Mouse (Mus musculus): Measurements from ENCODE around the gene Tmem39a.

The Tmem39a gene

DNA sequence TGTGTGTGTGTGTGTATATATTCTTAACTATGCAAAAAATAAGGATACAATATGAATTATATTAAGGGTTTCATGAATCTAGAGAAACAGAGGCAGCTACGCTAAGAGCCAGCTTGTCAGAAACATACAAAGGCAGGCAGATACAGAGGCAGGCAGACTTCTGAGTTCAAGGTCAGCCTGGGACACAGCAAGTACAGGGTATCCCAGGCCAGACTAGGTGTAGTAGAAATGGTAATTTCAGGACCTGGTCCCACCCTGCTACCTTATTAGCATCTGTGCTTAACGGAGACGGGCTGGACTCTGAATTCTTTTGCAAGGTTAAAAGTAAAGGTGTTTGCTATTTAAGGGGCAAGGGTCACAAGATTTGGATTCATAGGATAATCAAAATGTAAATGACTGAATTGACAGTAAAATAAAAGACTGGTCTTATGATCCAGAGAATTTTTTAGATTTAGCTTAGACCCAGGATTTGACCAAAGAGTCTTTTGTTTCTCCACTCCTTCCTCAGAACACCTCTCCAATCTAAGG is at the start of gene Tmem39a:
Gene Tmem39a, plus strand, starts transcription at position 478 of the 528 bp plus-strand sequence.
- no peak for DNase-seq

DNA sequence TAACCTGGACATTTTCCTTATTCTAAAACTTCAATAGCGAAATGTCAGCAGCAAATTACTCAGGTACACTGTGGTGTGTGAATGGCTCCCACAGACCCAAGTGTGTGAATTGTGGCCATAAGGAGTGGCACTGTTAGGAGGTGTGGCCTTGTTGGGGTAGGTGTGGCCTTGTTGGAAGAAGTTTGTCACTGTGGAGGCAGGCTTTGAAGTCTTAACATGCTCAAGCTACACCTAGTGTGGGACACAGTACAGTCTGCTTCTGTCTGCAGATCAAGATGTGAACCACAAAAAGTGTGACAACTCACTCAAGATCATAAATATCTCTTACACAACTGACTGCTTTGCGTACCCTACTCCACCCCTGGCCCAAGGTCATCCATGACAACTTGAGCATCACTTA is 47.7 kb upstream of the Tmem39a start:
- DNase-seq, result no peak

DNA sequence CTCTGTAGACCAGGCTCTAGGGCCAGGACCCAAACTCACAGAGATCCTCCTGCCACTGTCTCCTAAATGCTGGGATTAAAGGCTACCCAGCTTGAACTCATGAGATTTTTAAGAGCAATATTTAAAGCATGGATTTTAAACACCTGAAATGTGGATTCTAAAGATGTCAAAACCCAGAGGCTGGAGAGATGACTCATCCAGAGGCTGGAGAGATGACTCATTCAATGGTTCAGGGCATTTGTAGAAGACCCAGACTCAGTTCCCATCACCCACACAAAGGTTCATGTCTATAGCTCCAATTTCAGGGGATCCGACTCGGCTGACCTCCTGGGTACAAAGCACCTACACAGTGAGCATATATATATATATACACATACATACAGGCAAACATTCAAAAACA is 39.4 kb upstream of the Tmem39a start:
- no peak for DNase-seq

DNA sequence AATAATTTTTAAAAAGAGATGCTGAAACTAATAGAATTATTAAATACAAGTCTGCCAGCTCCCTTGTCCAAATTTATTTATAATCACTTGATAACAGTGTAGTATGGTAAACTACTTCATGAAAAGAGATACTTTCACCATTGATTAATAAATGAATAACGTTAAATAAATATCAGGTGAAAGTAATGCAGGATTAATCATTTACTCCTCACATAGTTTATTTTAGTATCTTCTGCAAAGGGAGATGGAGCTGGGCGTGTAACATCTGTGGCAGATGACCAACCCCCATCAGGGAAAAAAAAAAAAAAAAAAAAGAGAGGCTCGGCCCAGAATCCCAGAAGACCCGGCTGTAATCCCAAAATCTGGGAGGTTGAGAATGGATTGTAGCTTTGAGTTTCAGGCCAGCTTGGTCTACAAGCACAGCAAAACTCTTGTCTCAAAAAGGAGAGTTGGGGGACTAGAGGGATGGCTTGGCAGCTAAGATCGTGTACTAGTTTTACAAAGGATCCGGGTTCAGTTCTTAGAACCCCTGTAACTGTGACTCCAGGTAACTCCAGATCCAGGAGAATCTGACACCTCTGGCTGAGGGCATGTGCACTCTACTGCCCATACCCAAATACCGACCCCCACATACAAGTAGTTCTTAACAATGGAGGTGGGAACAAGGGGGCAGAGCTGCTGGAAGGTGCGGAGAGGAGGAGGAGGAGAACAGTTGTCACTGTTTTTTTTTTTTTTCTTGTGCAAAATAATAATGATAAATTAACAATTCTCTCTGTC is 37.1 kb upstream of the Tmem39a start:
- peak; percentile 4 for DNase-seq

DNA sequence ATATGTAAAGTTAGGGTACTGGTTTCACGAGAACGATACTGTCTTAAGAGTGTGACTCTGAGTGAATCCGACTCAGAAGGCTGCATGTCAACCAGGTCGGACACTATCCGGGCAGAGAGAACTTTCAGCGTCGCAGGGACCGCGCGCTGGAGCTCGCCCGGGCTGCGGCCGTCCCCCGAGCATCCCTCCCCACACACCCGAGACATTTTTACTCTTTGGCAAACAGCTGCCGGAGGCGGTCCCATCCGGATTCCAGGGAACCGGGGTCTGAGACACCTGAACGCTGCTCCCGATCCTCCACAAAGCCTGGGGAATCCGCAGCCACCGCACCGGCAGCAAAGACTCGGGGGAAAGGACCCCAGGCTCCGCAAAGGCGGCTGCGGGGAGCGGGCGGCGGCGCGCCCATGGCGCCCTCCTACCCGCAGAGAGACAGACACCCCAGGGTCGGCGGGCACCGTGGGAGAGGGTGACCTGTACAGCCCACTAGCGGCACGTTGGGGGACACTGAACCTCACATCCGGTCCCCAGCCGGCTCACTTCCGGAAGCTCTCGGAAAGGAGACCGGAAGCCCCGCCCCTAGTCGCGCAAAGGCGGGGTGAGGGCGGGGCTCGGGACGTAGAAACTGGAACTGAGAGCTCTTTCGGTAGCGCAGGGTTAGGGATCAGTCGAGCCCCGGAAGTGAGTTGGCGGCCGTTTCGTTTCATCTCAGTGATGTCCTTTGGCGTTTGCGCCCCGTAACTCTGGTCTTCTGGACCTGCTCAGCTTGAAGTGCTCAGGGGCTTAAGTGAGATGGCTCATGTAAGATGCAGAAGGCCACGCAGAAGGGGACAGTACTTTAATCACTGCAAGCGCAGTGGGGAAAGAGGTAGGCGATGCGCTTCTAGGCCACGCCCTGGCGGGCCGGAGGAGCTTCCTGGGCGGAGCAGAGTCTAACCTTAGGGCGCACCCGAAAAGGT is 36.1 kb upstream of the Tmem39a start, which contains the start of gene Timmdc1:
Gene Timmdc1, minus strand, starts transcription at position 535 of the 956 bp plus-strand sequence.
- DNase-seq, result peak; percentile 98

DNA sequence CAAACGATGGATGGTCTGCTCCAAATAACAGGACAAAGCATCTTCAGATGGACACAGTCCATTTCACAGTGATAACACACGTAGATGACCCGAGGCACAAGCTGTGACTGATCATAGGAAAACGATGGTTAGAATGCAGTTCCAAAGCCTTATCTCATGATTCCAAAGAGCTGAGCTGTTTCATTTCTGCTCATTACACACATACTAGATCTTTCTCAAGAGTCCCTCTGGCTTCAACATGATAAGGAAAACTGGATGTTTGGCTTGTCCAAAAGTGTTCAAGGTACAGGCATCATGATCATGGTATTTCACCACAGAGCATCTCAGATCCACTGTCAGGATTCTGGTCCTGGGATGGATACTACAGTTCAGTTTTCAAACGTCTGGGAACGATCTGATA is 32.2 kb upstream of the Tmem39a start:
- no peak for DNase-seq

DNA sequence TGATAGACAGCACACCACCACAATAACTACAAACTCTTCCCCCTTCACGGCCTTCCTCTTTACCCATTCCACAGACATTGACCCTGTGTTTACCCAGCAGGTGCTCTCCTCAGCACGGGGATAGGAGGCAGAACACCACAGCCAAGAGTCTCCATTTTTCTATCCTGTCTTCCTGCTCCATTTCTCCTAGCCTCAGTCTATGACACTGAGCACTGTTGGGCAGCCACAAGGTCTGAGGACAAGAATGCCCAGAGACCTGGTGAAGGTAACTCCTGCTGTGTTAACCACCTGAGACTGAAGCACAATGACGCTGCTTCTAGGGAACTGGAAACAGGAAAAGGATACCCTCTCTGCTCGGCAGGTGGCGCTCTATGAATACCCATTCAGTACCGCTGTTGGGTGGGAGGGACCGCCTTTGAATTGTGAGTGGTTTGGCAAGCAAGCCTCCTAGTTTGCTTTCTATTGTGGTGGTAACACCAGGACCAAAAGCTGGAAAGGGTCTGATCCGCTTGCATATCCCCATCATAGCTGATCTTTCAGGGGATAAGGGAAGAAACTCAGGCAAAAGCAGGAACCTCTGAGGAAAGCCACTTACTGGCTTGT is 21.9 kb upstream of the Tmem39a start:
- peak; percentile 78 for DNase-seq

DNA sequence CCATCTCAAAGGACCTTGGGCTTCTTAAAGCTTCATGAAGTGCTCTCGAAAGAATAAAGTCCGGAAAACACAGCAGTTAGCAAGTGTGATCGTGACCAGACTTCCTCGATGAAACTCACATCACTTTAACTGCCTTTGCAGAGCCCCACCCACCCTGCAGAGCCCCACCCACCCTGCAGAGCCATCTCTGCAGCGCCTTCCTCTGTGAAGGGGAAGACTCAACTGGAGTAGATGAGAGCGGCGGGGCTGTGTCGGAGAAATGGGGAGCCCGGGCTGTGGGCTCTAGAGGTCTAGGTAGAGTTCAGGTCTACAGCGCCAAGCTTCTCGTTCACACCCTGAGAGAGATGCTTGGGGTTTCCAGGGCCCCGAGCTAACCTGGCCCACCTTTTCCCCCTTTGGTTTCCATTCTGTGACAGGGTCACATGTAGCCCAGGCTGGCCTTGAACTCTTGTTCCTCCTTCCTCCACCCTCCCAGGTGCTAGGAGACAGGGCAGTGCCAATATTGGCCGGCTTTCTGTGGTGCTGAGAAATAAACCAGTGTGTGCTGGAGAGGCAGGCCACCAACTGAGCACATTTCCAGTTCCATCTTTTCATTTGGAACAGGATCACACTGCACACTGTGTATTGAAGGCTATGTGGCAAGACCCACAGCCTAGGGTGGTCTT is 19.6 kb upstream of the Tmem39a start:
- DNase-seq, result no peak

DNA sequence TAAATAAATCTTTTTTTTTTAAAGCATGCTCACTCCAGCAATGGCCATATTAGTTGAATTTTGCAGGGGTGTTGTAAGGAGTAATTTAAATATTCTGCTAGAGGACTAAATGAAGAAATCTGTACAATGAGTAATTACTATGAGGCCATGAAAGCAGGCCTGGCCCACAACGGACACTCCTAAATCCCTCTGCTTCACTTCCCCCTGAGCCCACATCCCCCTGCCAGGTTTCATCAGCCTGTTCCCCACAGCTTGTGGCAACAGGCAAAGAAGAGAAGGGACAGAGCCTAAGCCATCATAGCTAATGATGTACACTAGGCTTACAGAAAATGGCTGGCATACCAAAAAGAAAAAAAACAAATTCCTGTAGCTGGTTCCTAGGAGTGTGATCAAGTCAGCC is 10.5 kb upstream of the Tmem39a start:
- DNase-seq, result no peak

DNA sequence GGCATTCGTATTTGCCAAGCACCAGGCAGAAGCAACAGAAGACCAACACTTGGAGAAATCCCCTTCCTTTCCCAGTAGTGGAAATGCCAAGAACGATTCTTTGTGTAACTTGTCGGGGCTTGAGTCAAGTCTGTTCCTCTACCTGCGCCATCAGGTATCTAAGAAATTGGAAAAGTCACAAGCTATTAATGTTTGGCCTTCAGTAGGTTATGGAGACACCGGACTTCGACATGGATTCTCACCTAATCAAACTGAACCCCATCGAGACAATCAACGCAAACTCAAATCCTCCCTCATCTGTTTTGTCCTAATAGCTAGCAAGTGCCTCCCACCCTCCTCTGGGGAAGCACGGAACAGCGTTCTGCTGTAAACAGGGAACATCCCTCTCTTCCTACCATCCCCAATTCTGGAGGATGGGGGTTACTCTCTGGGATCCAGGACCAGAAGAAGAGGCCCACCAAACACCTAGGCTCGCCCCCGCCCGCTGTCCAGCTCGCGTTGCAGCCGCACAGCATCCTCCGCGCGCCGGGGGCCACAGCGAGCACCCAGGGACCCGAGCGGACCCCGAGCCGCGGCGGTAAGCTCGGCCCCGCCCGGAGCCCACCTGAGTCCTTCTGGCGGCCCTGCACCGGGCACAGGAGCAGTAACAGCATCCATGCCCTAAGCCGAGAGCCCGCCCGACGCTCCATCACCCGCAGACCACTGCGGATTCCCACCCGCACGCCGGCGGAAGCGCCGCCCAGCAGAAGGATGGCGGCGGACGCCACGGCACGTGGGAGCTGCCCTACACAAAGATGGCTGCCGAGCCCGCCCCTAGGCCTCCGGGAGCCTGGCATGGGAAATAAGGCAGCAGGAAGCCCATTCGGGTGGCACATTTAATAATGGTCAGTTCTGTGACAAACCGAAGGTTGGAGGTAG is 8.8 kb upstream of the Tmem39a start, which contains the start of gene Poglut1:
Gene Poglut1, minus strand, starts transcription at position 780 of the 918 bp plus-strand sequence.
- peak; percentile 91 for DNase-seq

DNA sequence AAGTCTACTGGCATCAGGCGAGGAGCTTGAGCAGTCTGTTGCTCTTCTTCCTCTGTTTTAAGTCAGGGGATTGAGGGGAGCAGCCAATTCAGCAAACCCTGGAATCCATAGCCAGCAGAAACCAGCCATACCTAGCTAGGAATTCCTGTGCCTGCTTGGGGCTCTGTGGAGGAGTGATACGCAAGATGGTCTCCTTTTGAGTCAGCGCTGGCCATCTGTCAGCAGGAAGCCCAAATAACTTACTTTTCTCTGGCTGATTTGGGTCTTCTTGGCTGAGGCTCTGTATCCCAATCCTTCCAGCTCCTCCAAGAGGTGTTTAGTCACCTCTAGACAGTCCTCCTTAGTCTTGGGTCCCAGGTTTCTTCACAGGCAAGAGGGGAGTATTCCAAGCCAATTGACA is 2.5 kb upstream of the Tmem39a start:
- no peak for DNase-seq

DNA sequence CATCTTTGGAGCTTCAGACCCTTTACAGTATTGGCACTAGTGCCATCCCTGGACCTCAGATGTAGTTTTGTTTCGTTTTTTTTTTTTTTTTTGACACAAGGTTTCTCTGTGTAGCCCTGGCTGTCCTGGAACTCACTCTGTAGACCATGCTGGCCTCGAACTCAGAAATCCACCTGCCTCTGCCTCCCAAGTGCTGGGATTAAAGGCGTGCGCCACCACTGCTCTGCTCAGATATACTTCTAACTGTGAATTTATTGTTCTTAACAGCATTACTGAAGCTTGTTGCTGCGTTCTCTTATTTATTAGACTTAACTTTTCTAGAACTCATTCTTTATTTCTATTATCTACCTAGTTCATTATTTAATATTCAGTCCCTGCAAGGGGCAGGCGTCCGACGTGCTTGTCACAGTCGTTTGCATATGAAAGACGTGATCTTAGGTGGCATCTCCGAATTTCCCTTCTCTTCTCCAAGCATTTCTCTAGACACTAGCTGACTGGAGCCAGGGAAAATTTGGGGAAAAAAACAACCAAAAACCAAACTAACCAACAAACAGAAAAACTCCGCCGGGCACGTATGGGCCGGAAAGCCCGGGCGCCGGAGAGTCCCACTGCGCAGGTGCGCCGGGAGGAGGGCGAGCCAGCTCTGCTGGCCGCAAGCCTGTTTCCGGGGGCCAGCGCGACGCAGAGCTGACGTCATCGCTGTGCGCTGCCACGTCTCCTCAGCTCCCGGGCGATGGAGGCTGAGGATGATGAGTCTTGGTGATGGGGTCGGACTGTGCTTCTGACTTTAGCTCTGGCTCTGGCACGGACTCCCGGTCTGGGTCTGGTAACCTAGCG is 3.9 kb downstream of the Tmem39a start:
- peak; percentile 98 for DNase-seq

DNA sequence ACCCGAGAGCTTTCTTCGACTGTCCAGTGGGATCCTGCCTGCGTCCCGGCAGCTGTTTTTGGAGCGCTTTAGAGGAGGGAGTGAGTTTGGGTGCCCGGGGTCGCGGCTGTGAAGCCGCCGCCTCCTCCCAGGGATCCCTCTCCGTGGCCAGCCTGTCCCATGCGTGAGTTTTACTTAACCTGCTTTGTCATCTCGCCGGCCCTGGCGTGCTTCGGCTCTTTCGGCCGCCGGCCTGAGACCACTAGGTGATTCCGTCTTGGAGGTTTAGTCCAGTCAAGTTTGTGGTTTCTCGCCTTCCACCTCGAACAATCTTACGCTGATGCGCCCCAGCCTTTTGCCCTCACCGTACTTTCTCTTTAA is 4.5 kb downstream of the Tmem39a start:
- DNase-seq, result no peak

DNA sequence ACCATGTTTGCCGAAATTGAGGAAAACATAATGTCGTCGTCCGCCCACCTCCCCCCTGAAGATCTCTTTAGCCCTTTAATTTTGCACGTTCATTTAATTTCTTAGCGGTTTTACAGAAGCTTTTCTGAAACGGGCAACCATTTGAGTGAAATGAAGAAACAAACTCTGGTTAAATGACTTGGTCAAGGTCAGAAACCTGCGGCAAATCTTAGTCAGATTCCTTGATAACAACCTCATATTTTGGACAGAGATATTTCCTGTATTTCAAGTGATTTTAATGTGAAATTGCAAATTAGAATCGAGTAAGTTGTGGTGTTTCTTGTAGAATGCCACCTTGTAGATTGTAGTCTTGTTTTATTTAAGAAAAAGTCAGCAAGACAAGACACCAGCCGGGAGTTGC is 5.0 kb downstream of the Tmem39a start:
- DNase-seq, result no peak

DNA sequence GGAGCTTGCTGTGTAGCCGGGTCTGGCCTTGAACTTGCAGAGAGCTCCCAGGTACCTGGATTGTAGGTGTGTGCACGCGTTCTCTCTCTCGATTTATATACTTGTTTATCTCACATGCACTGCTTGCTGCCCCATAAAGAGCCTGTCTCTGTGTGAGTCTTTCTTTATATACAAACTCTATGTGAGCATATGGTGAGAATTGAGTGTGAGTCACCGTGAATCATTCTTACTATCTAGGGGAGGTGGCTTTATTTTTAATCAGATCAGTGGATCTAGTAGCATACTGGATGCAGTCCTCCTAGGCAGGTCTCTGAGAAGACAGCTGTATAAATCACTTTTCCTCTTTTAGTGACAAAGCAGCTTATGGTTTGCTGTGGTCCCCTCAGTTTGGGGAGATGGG is 9.7 kb downstream of the Tmem39a start:
- no peak for DNase-seq

DNA sequence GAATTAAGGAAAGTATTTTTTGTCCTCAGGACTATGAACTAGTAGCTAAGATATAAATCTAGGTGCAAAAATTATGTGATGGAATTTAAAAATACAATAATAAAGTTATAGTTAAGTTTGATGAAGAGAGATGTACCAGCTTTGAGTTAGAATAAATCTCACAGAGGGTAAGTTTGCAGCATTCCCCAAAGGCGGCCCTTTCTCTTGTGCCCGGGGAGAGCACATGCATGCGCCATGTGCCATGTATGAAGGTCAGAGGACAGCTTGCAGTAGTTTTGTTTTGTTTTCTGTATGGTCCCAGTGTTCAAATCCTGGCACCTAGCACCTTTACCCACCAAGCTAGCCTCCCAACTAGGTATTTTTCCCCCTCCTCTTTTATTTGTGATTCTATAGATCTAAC is 13.0 kb downstream of the Tmem39a start:
- DNase-seq, result no peak

DNA sequence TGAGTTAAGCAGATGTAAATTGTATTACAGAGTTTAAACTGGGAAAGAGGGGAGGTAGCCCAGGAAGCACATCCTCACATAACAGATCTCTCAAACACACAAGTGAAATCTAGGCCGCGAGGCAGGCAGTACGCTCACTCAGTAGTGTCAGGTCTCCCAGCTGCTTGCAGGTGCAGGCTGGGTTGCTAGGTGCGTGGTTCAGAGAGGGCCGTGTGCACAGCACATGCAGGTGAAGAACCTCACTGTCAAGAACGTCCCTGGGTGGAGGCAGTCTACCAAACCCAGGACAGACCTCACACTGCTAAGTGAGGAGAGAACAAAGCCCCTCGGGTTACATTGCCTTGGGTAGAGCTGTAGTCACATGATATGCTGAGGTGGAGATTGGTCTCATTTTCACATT is 26.3 kb downstream of the Tmem39a start:
- DNase-seq, result no peak

DNA sequence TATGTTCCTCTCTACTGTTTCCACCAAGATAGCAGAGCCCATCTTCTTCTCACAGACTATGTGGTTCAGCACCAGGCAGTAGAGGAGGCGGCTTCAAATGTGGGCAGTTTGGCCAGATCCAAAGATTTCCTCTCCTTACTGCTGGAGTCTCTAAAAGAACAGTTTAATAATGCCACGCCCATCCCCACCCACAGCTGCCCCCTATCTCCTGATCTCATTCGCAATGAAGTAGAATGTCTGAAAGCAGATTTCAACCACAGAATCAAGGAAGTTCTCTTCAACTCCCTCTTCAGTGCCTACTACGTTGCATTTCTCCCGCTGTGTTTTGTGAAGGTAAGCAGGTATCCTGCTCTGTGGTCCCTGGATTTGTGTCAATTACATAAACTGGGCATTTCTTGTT is 26.7 kb downstream of the Tmem39a start:
- DNase-seq, result no peak

DNA sequence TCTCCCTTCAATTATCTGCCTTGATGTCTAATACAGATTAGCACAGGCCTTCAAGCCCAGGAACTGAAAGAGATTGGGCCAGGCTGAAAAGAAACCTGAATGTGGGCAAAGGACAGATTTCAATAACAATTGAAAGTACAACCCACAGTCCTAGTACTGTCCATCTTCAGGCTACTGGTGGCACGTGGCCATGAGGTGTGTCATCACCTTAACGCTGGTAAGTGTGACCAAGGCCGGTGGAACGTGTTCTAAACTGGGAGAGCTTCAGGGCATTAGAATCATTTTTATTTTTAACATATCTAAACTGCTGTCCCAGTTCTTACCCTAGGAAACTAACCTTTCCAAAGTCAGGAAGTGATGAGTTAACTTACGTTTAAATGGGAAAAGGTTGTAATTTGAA is 28.7 kb downstream of the Tmem39a start:
- DNase-seq, result no peak

DNA sequence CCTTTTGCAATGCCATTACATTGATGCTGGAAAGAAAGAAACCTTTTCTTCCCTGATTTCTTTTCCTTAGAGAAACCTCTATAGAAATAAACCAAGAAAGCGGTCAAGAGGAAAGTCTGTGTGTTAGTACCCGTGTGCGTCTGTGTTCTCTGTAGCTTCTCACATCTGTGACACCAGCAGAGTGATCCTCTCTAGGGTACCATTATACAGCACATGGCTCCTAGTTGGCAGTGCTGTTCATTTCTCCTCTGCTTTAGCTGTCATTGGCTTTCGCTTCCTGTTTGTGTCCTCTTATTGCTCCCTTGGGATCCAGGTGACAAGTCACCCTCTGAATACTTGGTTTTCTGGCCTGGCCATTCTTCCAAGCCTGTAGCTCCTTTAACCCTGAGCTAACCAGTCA is 29.1 kb downstream of the Tmem39a start:
- no peak for DNase-seq

DNA sequence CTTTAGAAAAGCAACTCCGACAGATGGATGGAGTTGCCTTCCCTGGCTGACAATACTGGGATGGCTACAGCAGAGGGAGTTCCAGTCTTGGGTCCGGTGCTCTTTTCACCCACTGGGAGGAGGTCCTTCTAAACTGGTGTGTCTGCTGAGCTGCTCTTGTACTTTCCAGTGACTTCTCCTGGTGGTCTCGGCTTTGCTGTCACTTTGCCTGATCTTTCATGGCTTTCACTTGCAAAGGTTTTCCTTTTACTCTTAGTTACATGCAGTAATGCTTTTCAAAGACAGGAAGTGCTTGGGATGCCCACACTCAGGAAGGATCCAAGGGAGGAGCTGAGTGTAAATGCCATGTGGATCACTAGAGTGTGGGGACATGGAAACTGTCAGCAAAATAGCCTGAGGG is 33.0 kb downstream of the Tmem39a start:
- no peak for DNase-seq
